Mouse (Mus musculus) forebrain, embryonic 10.5 days (tissue): ENCODE results near the gene Clec18a. TPM values are rescaled to one million over a fixed set of nuclear protein-coding genes. Genes with fewer than 3 reads are reported as not detected.
"Not testable (repeated sequence)": the region's sequence is repeated elsewhere in the genome, so short reads cannot be mapped to it uniquely, and the experiment has no call there.

Source experiments
- DNase-seq: peaks from one replicate; pipeline ENCODE4 v3.0.0-alpha.2; 2017; ENCODE audit warnings: low spot score; ENCODE audit errors: extremely low spot score
- H3K27ac ChIP-seq: fragments of 300-500 bp; sonication (generic); 2 replicates; pipeline ENCODE4 v1.5.1; 2016; ENCODE audit warnings: mild to moderate bottlenecking
- H3K27me3 ChIP-seq: fragments of 300-500 bp; sonication (generic); 2 replicates; pipeline ENCODE4 v1.6.1; 2016; ENCODE audit warnings: mild to moderate bottlenecking; ENCODE audit not compliant: poor library complexity, severe bottlenecking
- H3K36me3 ChIP-seq: fragments of 300-500 bp; sonication (generic); replicated peaks from 2 replicates; pipeline ENCODE4 v1.6.1; 2016; ENCODE audit warnings: mild to moderate bottlenecking, moderate library complexity
- H3K4me1 ChIP-seq: fragments of 300-500 bp; sonication (generic); 2 replicates; pipeline ENCODE4 v1.6.1; 2016
- H3K4me3 ChIP-seq: fragments of 300-500 bp; sonication (generic); 2 replicates; pipeline ENCODE4 v1.5.1; 2016; ENCODE audit warnings: mild to moderate bottlenecking, moderate library complexity
- H3K9me3 ChIP-seq: fragments of 300-500 bp; sonication (generic); 2 replicates; pipeline ENCODE4 v1.6.1; 2016; ENCODE audit warnings: mild to moderate bottlenecking, moderate library complexity
- WGBS: fragments of 180-500 bp; shearing (Covaris S2); methylation state at CpG from one replicate; pipeline ENCODE4 v1.1.7; 2016; 5-methylcytosine and 5-hydroxymethylcytosine counted together
- microRNA-seq: library from miRNA; unstranded; fragments of <30 nt; microRNA quantifications from one replicate; pipeline ENCODE4, GENCODE M21; 2017
- polyA plus RNA-seq: library from polyadenylated mRNA; unstranded; fragments of >200 nt; fragmentation: Nextera tagmentation; extraction: Ambion mirVana; gene quantifications from 2 replicates; pipeline ENCODE4 v1.2.1, GENCODE M21; 2016

The Clec18a gene
- polyA plus RNA-seq, 1 experiment from 2014 or later: 1.6 TPM

DNA sequence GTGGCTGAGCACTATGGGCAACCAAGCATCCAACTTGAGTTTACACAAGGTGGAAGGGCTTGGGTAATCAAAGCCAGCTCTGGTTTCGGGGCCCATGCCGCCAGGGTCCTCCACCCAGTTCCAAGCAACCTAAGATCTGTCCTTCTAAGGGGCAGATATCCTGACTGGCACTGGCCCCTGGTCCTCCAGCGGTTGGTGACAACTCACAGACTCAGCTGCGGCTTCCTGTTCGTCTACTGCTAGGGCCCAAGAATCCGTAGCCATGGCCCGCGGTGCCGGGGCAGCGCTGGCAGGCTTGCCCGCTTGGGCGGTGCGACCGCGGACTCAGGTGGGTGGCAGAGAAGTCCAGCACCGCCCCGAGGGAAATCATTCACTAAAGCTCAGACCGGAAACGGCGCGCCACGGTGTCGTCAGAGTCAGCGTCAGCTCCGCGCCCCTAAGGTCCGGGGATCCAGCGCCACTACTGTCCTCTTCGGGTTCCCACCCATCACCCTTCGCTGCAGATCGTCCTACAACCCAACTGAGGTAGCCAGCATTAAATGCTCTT is 64.8 kb downstream of the Clec18a start:
- DNase-seq: peak; percentile 81
- Histone ChIP-seq H3K27ac (peak overlapping the region; percentile 86), H3K36me3 (no peaks in the 10 kb centered on the region), H3K27me3 (peaks cover 16% of the 10 kb centered on the region), H3K4me1 (peaks cover 17% of the 10 kb centered on the region), H3K9me3 (no peaks in the 10 kb centered on the region), H3K4me3 (peak overlapping the region; percentile 80)
- WGBS: under 1% methylated on average over 31 of the region's 31 CpGs

- DNase-seq, H3K9me3 ChIP-seq, H3K27ac ChIP-seq, H3K4me3 ChIP-seq, H3K36me3 ChIP-seq: not testable (repeated sequence)
- Histone ChIP-seq H3K4me1 (peaks cover 17% of the 10 kb centered on the region), H3K27me3 (peaks cover 11% of the 10 kb centered on the region)
- 92% methylated on average over 2 of the region's 2 CpGs for WGBS
Observed at GRCm38 (mm10) chr8:111026609-111027008, 65.6 kb downstream of the Clec18a start.

- peaks cover 70% of the 10 kb centered on the region for H3K36me3 ChIP-seq
- H3K4me3 ChIP-seq, H3K9me3 ChIP-seq, H3K4me1 ChIP-seq, H3K27me3 ChIP-seq, DNase-seq, H3K27ac ChIP-seq: not testable (repeated sequence)
- 91% methylated on average over 9 of the region's 10 CpGs for whole genome bisulfite sequencing
Observed at GRCm38 (mm10) chr8:111010230-111010991, 81.8 kb downstream of the Clec18a start.

Small RNAs within 50 kb of the gene (microRNA-seq; reads per million reads assigned to microRNA genes)
- gene Gm24103: not detected
- gene Mir3473d: 3.3 reads per million, percentile 5 among the genes with 10 or more reads in this experiment

Other genes starting within 250 kb of the Clec18a start
- gene Cog4, start 245.8 kb downstream of the Clec18a start, polyA plus RNA-seq: 71.0 and 73.2 TPM in 2 replicates
- 247 and 254 TPM in 2 replicates for gene Sf3b3, start 245.6 kb downstream of the Clec18a start, polyA plus RNA-seq
- gene Fuk, start 189.9 kb downstream of the Clec18a start, polyA plus RNA-seq: 13.5 and 13.8 TPM in 2 replicates
- 24.4 and 24.5 TPM in 2 replicates for gene St3gal2, start 172.5 kb downstream of the Clec18a start, polyA plus RNA-seq
- gene Ddx19a, start 94.6 kb downstream of the Clec18a start, polyA plus RNA-seq: 27.4 and 27.6 TPM in 2 replicates
- gene Ddx19b, start 60.7 kb downstream of the Clec18a start, polyA plus RNA-seq: 11.8 and 12.4 TPM in 2 replicates
- 87.6 and 91.2 TPM in 2 replicates for gene Aars, start 59.3 kb downstream of the Clec18a start, polyA plus RNA-seq
- gene Exosc6, start 36.1 kb downstream of the Clec18a start, polyA plus RNA-seq: 7.6 and 14.8 TPM in 2 replicates
- gene Pdpr, start 2.2 kb upstream of the Clec18a start, polyA plus RNA-seq: 11.9 and 12.3 TPM in 2 replicates
- gene Glg1, start 166.8 kb upstream of the Clec18a start, polyA plus RNA-seq: 53.0 and 57.0 TPM in 2 replicates
- gene Rfwd3, start 207.8 kb upstream of the Clec18a start, polyA plus RNA-seq: 107 and 110 TPM in 2 replicates
- 0.26 and 0.42 TPM in 2 replicates for gene Mlkl, start 245.8 kb upstream of the Clec18a start, polyA plus RNA-seq